Mouse (Mus musculus) spleen, adult 2 months (tissue): ENCODE data around the gene Meiob. TPM values are rescaled to one million over a fixed set of nuclear protein-coding genes. Genes with fewer than 3 reads are reported as not detected.

Experiments used
- DNase-seq, 2 experiments: peaks; one replicate each; pipeline versions ENCODE4 v3.0.0 to v3.0.0-alpha.2; 2012 to 2021; ENCODE audit warnings: low spot score in 2 of 2, low read depth in 1 of 2
- H3K27ac ChIP-seq: fragments of 200-500 bp; 2 replicates; pipeline ENCODE4 v1.5.1; 2012; ENCODE audit warnings: low read length, inconsistent platforms; ENCODE audit not compliant: insufficient read depth
- H3K27me3 ChIP-seq: fragments of 200-500 bp; 2 replicates; pipeline ENCODE4 v1.6.1; 2012; ENCODE audit warnings: mild to moderate bottlenecking, moderate library complexity, low read length, inconsistent platforms; ENCODE audit not compliant: control insufficient read depth, insufficient read depth
- H3K36me3 ChIP-seq: fragments of 200-500 bp; 2 replicates; pipeline ENCODE4 v1.6.1; 2012; ENCODE audit warnings: mild to moderate bottlenecking, low read length, inconsistent platforms; ENCODE audit not compliant: control insufficient read depth, insufficient read depth
- H3K4me1 ChIP-seq: fragments of 200-500 bp; 2 replicates; pipeline ENCODE4 v1.6.1; 2011; ENCODE audit warnings: inconsistent platforms; ENCODE audit not compliant: control insufficient read depth, insufficient read depth, insufficient read length
- H3K4me3 ChIP-seq: fragments of 200-500 bp; 2 replicates; pipeline ENCODE4 v1.5.1; 2011; ENCODE audit warnings: mild to moderate bottlenecking, inconsistent platforms; ENCODE audit not compliant: insufficient read depth, insufficient read length; ENCODE audit errors: extremely low read depth
- CTCF ChIP-seq: fragments of 200-500 bp; IDR thresholded peaks from 2 replicates; pipeline ENCODE4 v1.5.1; 2011; ENCODE audit warnings: mild to moderate bottlenecking, inconsistent platforms; ENCODE audit not compliant: insufficient read depth, insufficient read length, insufficient replicate concordance; ENCODE audit errors: extremely low read depth
- POLR2A ChIP-seq: fragments of 200-500 bp; IDR thresholded peaks from 2 replicates; pipeline ENCODE4 v1.6.1; 2011; ENCODE audit warnings: low read depth, low read length, inconsistent platforms
- WGBS: fragments of 180-500 bp; shearing (Covaris S2); methylation state at CpG from one replicate; pipeline ENCODE4 v1.1.7; 2018; 5-methylcytosine and 5-hydroxymethylcytosine counted together
- polyA plus RNA-seq: library from polyadenylated mRNA; depleted of rRNA; stranded (reverse); fragments of >200 nt; gene quantifications from 2 replicates; pipeline ENCODE4 v1.2.3, GENCODE M21; 2012; rRNA removed

The Meiob gene
- polyA plus RNA-seq, result not detected in 2 replicates

DNA sequence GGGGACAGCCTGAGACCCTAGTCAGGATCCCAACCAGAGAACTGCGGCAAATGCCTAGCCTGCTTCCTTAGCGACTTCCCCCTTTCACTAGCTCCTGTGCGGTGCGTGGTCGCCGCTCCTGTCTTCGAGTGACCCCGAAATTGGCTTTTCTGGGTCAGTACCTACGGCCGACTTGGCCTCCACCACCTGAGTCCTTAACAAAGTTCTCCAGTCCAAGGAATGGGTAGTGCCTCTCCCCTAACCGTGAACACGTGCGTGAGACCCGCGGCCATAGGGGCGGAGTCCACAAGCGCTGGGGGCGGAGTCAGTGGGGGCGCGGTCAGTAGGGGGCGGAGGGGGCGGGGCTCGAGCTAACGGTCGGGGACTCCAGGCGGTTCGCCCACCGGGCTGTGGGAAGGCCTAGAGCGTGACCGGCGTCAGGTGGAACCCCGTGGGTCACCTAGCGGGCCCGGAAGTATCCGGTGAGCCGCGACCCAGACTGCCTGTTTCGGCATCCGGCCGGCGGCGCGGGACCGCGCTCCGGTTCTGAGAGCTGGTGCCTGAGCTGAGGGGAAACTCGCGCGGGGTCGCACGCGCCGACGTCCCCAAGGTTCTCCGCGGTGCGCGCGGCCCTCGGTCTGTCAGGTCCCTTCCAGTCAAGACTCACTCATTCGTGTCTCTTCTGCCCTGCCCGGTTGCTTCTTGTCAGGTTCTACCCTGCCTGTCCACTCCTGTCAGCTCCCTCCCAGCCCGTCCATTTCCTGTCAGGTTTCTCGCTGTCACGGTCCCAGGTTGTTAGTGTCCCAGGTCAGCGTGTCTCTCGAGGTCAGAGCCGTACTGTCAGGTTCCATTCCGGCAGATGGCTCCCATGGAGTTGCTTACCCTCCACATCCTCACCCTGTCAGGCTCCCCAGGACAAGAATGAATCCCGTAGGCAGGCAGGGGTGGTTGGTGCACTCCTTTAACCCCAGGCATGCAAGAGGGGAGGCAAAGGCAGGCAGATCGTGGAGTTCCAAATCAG lies at the start of gene Meiob:
Gene Meiob (plus strand): TSS at position 338 of the 1,000 bp plus-strand sequence.
- DNase-seq, result peak; percentile 23 to 61
- H3K4me3 ChIP-seq, result peak within 1 kb of the TSS; percentile 68
- no peak within 1 kb of the TSS for H3K27ac ChIP-seq
- H3K4me1 ChIP-seq, result peaks cover 9% of the 10 kb centered on the region; the same call in 1 of the 2 replicates
- 1% methylated on average over 71 of the region's 71 CpGs for WGBS
- no peaks in the 10 kb centered on the region for H3K36me3 ChIP-seq
- TF ChIP-seq POLR2A (no peak), CTCF (no peak)
- peaks cover 8% of the 10 kb centered on the region; the same call in 1 of the 2 replicates for H3K27me3 ChIP-seq

DNA sequence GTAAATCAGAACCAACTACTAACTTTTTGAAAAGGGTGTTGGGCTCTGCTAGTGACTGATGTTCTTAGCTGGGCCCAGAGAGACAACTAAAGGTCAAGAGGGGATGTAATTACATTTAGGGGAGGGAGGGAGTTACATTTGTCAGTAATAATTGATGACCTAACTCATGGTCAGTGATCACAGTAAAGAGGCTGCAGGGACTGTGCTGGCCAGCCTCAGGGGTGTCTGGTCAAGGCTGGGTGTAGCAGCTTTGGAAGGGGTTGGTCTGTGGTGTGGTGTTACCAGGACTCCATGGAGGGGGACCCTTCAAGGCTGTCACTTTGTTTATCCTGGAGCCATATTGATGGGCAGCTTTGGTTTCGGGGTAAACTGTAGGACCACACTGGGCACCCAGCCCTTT lies 46.7 kb upstream of the Meiob start:
- TF ChIP-seq POLR2A, result no peak
- TF ChIP-seq CTCF, result no peak
- WGBS, result 85% methylated on average over 1 of the region's 1 CpGs
- no peak for DNase-seq
- Histone ChIP-seq H3K4me3 (no peak overlapping the region), H3K36me3 (no peaks in the 10 kb centered on the region), H3K27ac (no peak overlapping the region), H3K27me3 (peaks cover 20% of the 10 kb centered on the region), H3K4me1 (peaks cover 7% of the 10 kb centered on the region)

DNA sequence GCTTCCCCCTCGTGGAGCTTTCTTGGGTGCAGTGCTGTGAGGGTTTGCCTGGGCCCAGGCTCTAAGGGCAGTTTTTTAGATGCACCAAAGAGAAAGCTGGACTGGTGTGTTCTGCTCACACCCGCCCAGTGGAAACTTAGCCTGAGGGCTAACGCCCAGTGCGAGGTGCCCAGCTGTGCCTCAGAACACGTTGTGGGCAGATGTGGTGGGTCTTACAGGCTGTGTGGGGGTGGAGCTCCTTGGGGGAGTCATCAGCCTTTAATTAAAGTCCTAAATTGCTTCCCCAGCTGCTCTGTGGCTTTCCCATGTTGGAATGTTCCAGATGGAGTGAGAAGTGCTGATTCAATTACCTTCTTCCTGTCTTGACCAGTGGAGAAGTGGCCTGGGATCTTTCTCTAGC lies 43.0 kb upstream of the Meiob start:
- Histone ChIP-seq H3K4me3 (no peak overlapping the region), H3K27ac (no peak overlapping the region), H3K27me3 (peaks cover 1% of the 10 kb centered on the region), H3K4me1 (no peaks in the 10 kb centered on the region), H3K36me3 (no peaks in the 10 kb centered on the region)
- TF ChIP-seq CTCF, result no peak
- no peak for TF ChIP-seq POLR2A
- 56% methylated on average over 5 of the region's 5 CpGs for WGBS
- no peak for DNase-seq

DNA sequence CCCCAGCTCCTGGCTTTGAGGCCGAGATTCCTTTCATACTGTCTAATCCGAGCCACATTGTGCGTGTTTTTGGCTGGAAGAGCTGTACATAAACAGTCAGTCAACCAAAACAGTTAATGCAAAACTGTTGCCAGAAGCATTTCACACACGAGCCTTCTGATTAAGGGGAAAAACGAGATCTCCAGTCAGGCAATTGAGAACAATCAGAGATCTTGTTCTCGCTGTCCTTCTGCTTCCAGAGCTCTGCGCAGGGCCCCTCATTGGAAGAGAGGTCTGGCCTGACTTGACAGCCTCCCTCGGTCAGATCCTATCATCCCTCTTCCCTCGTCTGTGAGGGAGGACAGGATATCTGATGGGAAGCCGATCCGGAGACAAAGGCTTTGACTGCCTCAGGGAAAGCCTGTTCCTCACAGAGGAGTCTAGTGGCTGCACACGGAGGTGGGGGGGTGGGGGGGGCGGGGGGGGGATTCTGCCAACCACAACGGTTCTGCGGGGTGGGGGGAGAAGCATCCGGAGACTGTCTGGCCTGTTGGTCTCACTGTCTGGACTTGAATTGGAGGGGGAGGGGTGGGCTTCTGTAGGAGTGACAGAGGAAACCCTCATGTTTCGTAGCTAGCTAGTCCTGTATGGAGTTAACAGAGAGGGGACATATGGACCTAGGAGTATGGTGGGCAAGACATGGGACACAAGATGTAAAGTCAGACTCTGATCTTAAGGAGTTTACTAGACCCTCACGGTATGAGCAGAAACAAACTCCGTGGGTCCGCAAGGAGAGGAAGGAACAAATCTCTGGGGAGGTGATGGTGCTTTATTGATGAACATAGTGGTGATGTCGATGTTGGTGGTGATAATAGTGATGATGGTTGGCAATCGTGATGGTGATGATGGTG lies 38.8 kb upstream of the Meiob start:
- TF ChIP-seq CTCF (no peak), POLR2A (no peak)
- Histone ChIP-seq H3K4me1 (peaks cover 2% of the 10 kb centered on the region; the same call in 1 of the 2 replicates), H3K27me3 (peaks cover 3% of the 10 kb centered on the region), H3K4me3 (no peak overlapping the region), H3K36me3 (no peaks in the 10 kb centered on the region), H3K27ac (no peak overlapping the region)
- no peak for DNase-seq
- WGBS, result 46% methylated on average over 21 of the region's 22 CpGs

DNA sequence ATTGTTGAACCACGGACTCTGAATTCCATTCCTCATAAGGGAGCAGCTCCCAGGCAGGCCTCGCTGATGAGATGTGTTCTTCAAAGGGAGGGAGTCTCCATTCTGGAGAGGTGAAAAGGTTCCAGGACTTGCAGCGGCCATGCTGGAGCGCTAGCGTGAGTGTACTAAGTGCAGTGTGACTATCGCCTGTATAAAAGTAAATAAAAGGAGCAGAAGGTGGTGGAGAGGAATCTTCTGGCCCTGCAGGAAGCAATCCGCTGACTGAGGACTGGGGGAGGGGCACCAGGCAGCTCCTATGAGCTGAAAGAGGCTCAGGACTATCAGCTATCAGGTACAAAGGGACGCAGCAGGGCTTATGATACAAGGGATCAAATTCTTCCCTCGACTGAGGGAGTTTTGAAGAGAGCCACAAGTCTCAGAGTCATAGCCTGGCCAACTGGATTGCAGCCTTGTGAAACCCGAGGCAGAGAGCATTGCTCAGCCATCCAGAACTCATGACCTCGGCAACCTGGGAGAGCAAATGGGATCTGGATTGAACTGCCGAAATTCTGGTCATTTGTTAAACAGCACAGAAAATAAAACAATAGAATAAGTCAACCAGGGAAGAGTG lies 37.7 kb upstream of the Meiob start:
- WGBS, result 47% methylated on average over 12 of the region's 12 CpGs
- no peaks in the 10 kb centered on the region for H3K36me3 ChIP-seq
- peaks cover 2% of the 10 kb centered on the region; the same call in 1 of the 2 replicates for H3K4me1 ChIP-seq
- DNase-seq, result no peak
- H3K27ac ChIP-seq, result no peak overlapping the region
- H3K4me3 ChIP-seq, result no peak overlapping the region
- TF ChIP-seq POLR2A (no peak), CTCF (no peak)
- peaks cover 3% of the 10 kb centered on the region for H3K27me3 ChIP-seq

DNA sequence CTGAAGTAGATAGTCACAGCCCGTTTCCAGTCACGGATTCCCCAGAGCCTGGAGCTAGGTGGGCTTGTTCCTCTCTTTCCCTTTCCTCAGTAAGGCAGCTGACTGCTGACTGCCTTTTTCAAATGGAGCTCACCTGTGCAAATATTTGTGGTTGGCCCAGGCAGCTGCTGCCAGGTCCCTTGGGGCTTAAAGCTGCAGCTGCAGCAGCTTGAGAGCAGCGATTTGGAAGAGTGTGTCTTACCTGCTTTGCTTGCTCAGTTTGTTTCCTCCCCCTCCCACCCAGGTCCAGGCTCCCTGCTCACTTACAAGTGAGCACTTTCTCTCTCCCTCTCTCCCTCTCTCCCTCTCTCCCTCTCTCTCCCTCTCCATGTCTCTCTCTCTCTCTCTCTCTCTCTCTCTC lies 34.9 kb upstream of the Meiob start:
- Histone ChIP-seq H3K36me3 (no peaks in the 10 kb centered on the region), H3K4me3 (no peak overlapping the region), H3K27ac (no peak overlapping the region), H3K4me1 (peaks cover 2% of the 10 kb centered on the region; the same call in 1 of the 2 replicates), H3K27me3 (peaks cover 2% of the 10 kb centered on the region; the same call in 1 of the 2 replicates)
- WGBS, result 43% methylated on average over 3 of the region's 3 CpGs
- TF ChIP-seq CTCF (no peak), POLR2A (no peak)
- DNase-seq, result no peak
